Mouse (Mus musculus): Measurements from ENCODE around the gene Agtr2. TPM values are rescaled to one million over a fixed set of nuclear protein-coding genes. Genes with fewer than 3 reads are reported as not detected.
"Not testable (repeated sequence)": the region's sequence is repeated elsewhere in the genome, so short reads cannot be mapped to it uniquely, and the experiment has no call there.

The Agtr2 gene
- 12.2 and 98.4 TPM in 2 replicates for polyA plus RNA-seq (2011; ENCODE audit: insufficient read length, low read depth, missing spikeins)

GRCm38 (mm10) chrX:21484414-21484813 lies at the start of gene Agtr2:
TSS of gene Agtr2 (plus strand) at chrX:21484544.
- no peaks in the 10 kb centered on the region for H3K4me1 ChIP-seq (ENCODE audit: control insufficient read depth, insufficient read depth, low read length)
- no peak within 1 kb of the TSS for H3K27ac ChIP-seq (ENCODE audit: insufficient read depth, low read length)
- TF ChIP-seq POLR2A (IDR thresholded peaks at IDR 0.05; ENCODE audit: low read depth, low read length) (0 out of 2 replicates have a peak, but pooled peaks have one; percentile 25), CTCF (IDR thresholded peaks at IDR 0.05; ENCODE audit: borderline replicate concordance, insufficient read depth, low read length) (no peak)
- H3K4me3 ChIP-seq (ENCODE audit: insufficient read depth, low read length), result no peak within 1 kb of the TSS

GRCm38 (mm10) chrX:21452519-21452918 lies 31.8 kb upstream of the Agtr2 start:
- H3K4me3 ChIP-seq (ENCODE audit: insufficient read depth, low read length), result no peak overlapping the region
- TF ChIP-seq CTCF (IDR thresholded peaks at IDR 0.05; ENCODE audit: borderline replicate concordance, insufficient read depth, low read length) (no peak), POLR2A (IDR thresholded peaks at IDR 0.05; ENCODE audit: low read depth, low read length) (no peak)
- no peaks in the 10 kb centered on the region for H3K4me1 ChIP-seq (ENCODE audit: control insufficient read depth, insufficient read depth, low read length)
- H3K27ac ChIP-seq (ENCODE audit: insufficient read depth, low read length), result peak overlapping the region; percentile 71; the same call in 1 of the 2 replicates

DNA sequence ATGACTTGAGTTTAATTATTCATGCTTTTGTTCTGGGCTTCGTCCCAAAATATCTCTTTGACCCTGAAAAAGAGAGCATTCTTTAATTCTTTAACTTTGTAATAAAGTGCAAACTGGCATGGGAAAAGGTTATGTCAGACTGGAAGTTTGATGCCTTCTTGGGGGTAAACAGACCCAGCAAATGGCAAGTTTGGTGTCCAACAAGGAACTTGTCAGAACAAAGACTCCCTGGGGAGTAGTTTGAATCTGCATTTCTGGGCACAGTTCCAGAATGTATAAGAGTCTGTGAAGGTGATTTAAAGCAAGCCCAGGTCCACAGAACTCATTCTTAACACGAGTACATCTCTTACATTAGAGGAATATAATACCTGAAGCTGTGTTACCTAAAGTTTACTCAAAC lies 3.8 kb downstream of the Agtr2 start:
- TF ChIP-seq POLR2A (IDR thresholded peaks at IDR 0.05; ENCODE audit: low read depth, low read length), result no peak
- TF ChIP-seq CTCF (IDR thresholded peaks at IDR 0.05; ENCODE audit: borderline replicate concordance, insufficient read depth, low read length), result no peak
- H3K4me3 ChIP-seq (ENCODE audit: insufficient read depth, low read length), result no peak overlapping the region
- H3K27ac ChIP-seq (ENCODE audit: insufficient read depth, low read length), result no peak overlapping the region
- H3K4me1 ChIP-seq (ENCODE audit: control insufficient read depth, insufficient read depth, low read length), result no peaks in the 10 kb centered on the region

GRCm38 (mm10) chrX:21500242-21500641 lies 15.9 kb downstream of the Agtr2 start:
- Histone ChIP-seq H3K4me3 (ENCODE audit: insufficient read depth, low read length) (no peak overlapping the region), H3K27ac (ENCODE audit: insufficient read depth, low read length) (no peak overlapping the region), H3K4me1 (ENCODE audit: control insufficient read depth, insufficient read depth, low read length) (no peaks in the 10 kb centered on the region)
- TF ChIP-seq CTCF (IDR thresholded peaks at IDR 0.05; ENCODE audit: borderline replicate concordance, insufficient read depth, low read length) (no peak), POLR2A (IDR thresholded peaks at IDR 0.05; ENCODE audit: low read depth, low read length) (no peak)

- not testable (repeated sequence) for H3K4me3 ChIP-seq (ENCODE audit: insufficient read depth, low read length); H3K27ac ChIP-seq (ENCODE audit: insufficient read depth, low read length); H3K4me1 ChIP-seq (ENCODE audit: control insufficient read depth, insufficient read depth, low read length)
Observed at GRCm38 (mm10) chrX:21507333-21507732, 23.0 kb downstream of the Agtr2 start.

GRCm38 (mm10) chrX:21522590-21522989 lies 38.2 kb downstream of the Agtr2 start:
- Histone ChIP-seq H3K4me3 (ENCODE audit: insufficient read depth, low read length) (no peak overlapping the region), H3K27ac (ENCODE audit: insufficient read depth, low read length) (no peak overlapping the region), H3K4me1 (ENCODE audit: control insufficient read depth, insufficient read depth, low read length) (no peaks in the 10 kb centered on the region)
- no peak for TF ChIP-seq POLR2A (IDR thresholded peaks at IDR 0.05; ENCODE audit: low read depth, low read length)
- no peak for TF ChIP-seq CTCF (IDR thresholded peaks at IDR 0.05; ENCODE audit: borderline replicate concordance, insufficient read depth, low read length)

Other genes with a start within 250 kb of the Agtr2 start
- gene Slc6a14, start 230.4 kb downstream of the Agtr2 start, polyA plus RNA-seq (2011; ENCODE audit: insufficient read length, low read depth, missing spikeins), result not detected in 2 replicates